ENCODE assay signal across 23 mouse cellular contexts in the genomic region with DNA sequence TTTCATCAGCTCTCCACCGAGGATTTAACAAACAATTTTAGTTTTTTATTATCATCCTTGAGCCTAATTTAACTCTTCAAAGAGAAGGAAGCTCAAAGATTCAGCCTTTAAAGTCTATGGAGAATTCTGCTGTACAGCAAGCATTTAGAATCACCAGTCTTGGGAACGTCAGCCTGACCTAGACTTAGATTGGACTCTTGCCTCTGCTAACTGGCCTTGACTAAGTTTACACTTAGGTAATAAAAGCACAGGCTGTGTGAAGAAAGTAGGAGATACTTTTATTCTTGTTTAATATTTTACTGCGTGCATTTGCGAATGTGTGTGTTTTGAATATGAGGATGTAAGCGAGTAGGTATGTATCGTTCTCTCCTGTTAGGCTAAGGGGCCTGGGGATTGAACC.
DNase-seq lines count a peak whose midpoint lies in the region; ATAC-seq and TF ChIP-seq lines count a peak whose summit lies in the region.
"Had no signal": no experiment of that assay in that cellular context is flagged by ENCODE, and none has a peak within 500 bp of the region (broad histone marks: within the 10 kb centered on the region; RNA-seq: fewer than 3 reads in every experiment).

No protein-coding gene starts in this region.

- peaks cover 36% of the 10 kb centered on the region for H3K4me1 ChIP-seq in kidney, adult 2 months (ENCODE audit: control insufficient read depth, insufficient read depth, low read length)
- H3K4me1 ChIP-seq in liver, embryonic 15.5 days (replicated peaks) = peaks cover 7% of the 10 kb centered on the region
- peaks cover 31% of the 10 kb centered on the region; the same call in 1 of the 2 replicates for H3K4me1 ChIP-seq in liver, embryonic 12.5 days
- H3K4me1 ChIP-seq in intestine, embryonic 16.5 days (ENCODE audit: control insufficient read depth, insufficient read depth, low read length) = peaks cover 18% of the 10 kb centered on the region

- 62% methylated on average over 6 of the region's 6 CpGs for WGBS in kidney, adult 2 months
- WGBS in liver, embryonic 15.5 days (ENCODE audit: insufficient replicate concordance) = 73% methylated on average over 6 of the region's 6 CpGs
- WGBS in liver, embryonic 12.5 days (ENCODE audit: insufficient replicate concordance) = 85% methylated on average over 6 of the region's 6 CpGs
- WGBS in intestine, embryonic 16.5 days = 61% methylated on average over 6 of the region's 6 CpGs

- H3K9me3 ChIP-seq in liver, embryonic 15.5 days (replicated peaks) = no peaks in the 10 kb centered on the region
- no peaks in the 10 kb centered on the region for H3K9me3 ChIP-seq in liver, embryonic 12.5 days (replicated peaks)
- no peaks in the 10 kb centered on the region for H3K9me3 ChIP-seq in intestine, embryonic 16.5 days (ENCODE audit: control insufficient read depth, low read length)
- H3K9me3 ChIP-seq: embryonic facial prominence, embryonic 13.5 days; forebrain, embryonic 13.5 days; heart, embryonic 15.5 days; hindbrain, embryonic 13.5 days had no signal

- no peak overlapping the region for H3K4me2 ChIP-seq in liver, embryonic 15.5 days
- H3K4me2 ChIP-seq in liver, embryonic 12.5 days = no peak overlapping the region
- no peak overlapping the region for H3K4me2 ChIP-seq in intestine, embryonic 16.5 days (ENCODE audit: low read depth, low read length)
- H3K4me2 ChIP-seq: embryonic facial prominence, embryonic 13.5 days; forebrain, embryonic 13.5 days; heart, embryonic 11.5 days; heart, embryonic 15.5 days; hindbrain, embryonic 13.5 days had no signal

- DNase-seq in kidney, adult 2 months = peak; percentile 44
- no peak for DNase-seq in kidney, postnatal 36 days
- DNase-seq in cerebellum, adult 11 months = no peak
- DNase-seq: adrenal gland, postnatal 14 days; cerebellum, adult 18-20 months; cerebellum, adult 9-11 months; cerebellum, postnatal 36 days; forebrain, postnatal 0 days; gastrocnemius, postnatal 36 days; heart, adult 18-20 months; heart, postnatal 14 days had no signal

- no peak overlapping the region for H3K27ac ChIP-seq in kidney, adult 2 months (ENCODE audit: insufficient read depth, low read depth, low read length)
- H3K27ac ChIP-seq in liver, embryonic 15.5 days (replicated peaks) = 0 out of 2 replicates have a peak overlapping the region, but pooled peaks have one; percentile 64
- H3K27ac ChIP-seq in liver, embryonic 12.5 days = no peak overlapping the region
- peak overlapping the region; percentile 91 for H3K27ac ChIP-seq in intestine, embryonic 16.5 days (ENCODE audit: low read length)
- H3K27ac ChIP-seq: embryonic facial prominence, embryonic 13.5 days; forebrain, embryonic 13.5 days; heart, embryonic 15.5 days; hindbrain, embryonic 13.5 days had no signal

- no peak overlapping the region for H3K4me3 ChIP-seq in kidney, adult 2 months (ENCODE audit: insufficient read depth, low read depth, low read length)
- H3K4me3 ChIP-seq in liver, embryonic 15.5 days (replicated peaks) = no peak overlapping the region
- no peak overlapping the region for H3K4me3 ChIP-seq in liver, embryonic 12.5 days
- H3K4me3 ChIP-seq in intestine, embryonic 16.5 days (ENCODE audit: low read length) = no peak overlapping the region
- H3K4me3 ChIP-seq: embryonic facial prominence, embryonic 13.5 days; forebrain, embryonic 13.5 days; heart, embryonic 15.5 days; hindbrain, embryonic 13.5 days had no signal

- no peaks in the 10 kb centered on the region for H3K27me3 ChIP-seq in kidney, adult 2 months (replicated peaks; ENCODE audit: control insufficient read depth, insufficient read depth, low read length)
- no peaks in the 10 kb centered on the region for H3K27me3 ChIP-seq in liver, embryonic 15.5 days
- no peaks in the 10 kb centered on the region for H3K27me3 ChIP-seq in liver, embryonic 12.5 days (replicated peaks)
- no peaks in the 10 kb centered on the region for H3K27me3 ChIP-seq in intestine, embryonic 16.5 days (replicated peaks; ENCODE audit: control insufficient read depth, insufficient read depth, low read length)
- H3K27me3 ChIP-seq: CH12.LX; embryonic facial prominence, embryonic 13.5 days; forebrain, embryonic 13.5 days; heart, embryonic 15.5 days; hindbrain, embryonic 13.5 days; Patski had no signal

- no peak for TF ChIP-seq POLR2A in kidney, adult 2 months (IDR thresholded peaks at IDR 0.05; ENCODE audit: low read depth, low read length)

- H3K36me3 ChIP-seq in kidney, adult 2 months (ENCODE audit: control insufficient read depth, insufficient read depth, low read length) = peaks cover 1% of the 10 kb centered on the region; the same call in 1 of the 2 replicates
- peaks cover 5% of the 10 kb centered on the region for H3K36me3 ChIP-seq in liver, embryonic 15.5 days (replicated peaks)
- H3K36me3 ChIP-seq in liver, embryonic 12.5 days = peaks cover 12% of the 10 kb centered on the region
- H3K36me3 ChIP-seq in intestine, embryonic 16.5 days (ENCODE audit: control insufficient read depth, insufficient read depth, low read length) = no peaks in the 10 kb centered on the region

- TF ChIP-seq CTCF in kidney, adult 2 months (conservative IDR thresholded peaks at IDR 0.05; ENCODE audit: insufficient read depth, insufficient read length, low read depth, low read length) = no peak

- no peak for ATAC-seq in liver, embryonic 15.5 days (ENCODE audit: insufficient read depth)
- no peak for ATAC-seq in liver, embryonic 12.5 days
- peak; percentile 61 for ATAC-seq in intestine, embryonic 16.5 days
- ATAC-seq in erythroblast, adult 5-6 weeks (replicated peaks; ENCODE audit: low FRiP score, poor library complexity, severe bottlenecking) = no peak
- ATAC-seq: activated CD4-positive, CD25-positive, alpha-beta regulatory T cell, adult 4 months; forebrain, embryonic 13.5 days; forebrain, postnatal 0 days had no signal

- no peak overlapping the region for H3K9ac ChIP-seq in liver, embryonic 15.5 days
- no peak overlapping the region for H3K9ac ChIP-seq in liver, embryonic 12.5 days
- no peak overlapping the region for H3K9ac ChIP-seq in intestine, embryonic 16.5 days (ENCODE audit: low read depth, low read length)
- H3K9ac ChIP-seq: embryonic facial prominence, embryonic 13.5 days; forebrain, embryonic 13.5 days; forebrain, postnatal 0 days; heart, embryonic 15.5 days; hindbrain, embryonic 13.5 days had no signal

Comparison
In these comparisons a context has a peak if more than half of its experiments do, and no peak if none do; other contexts are left out.
1. H3K27ac ChIP-seq: peak in liver, embryonic 15.5 days (single experiment) and intestine, embryonic 16.5 days (single experiment); none in kidney, adult 2 months (single experiment) and liver, embryonic 12.5 days (single experiment).